Mouse (Mus musculus) left cerebral cortex, postnatal 10 days (tissue): ENCODE data around the gene Defb6. TPM values are rescaled to one million over a fixed set of nuclear protein-coding genes. Genes with fewer than 3 reads are reported as not detected.

ENCODE experiments used
- DNase-seq, 2 experiments: peaks; one replicate each; pipeline ENCODE4 v3.0.0; 2021 to 2022; ENCODE audit warnings: low spot score in 2 of 2, mixed read lengths in 1 of 2; ENCODE audit errors: extremely low spot score in 1 of 2
- intact Hi-C: fragments of 180-260 bp; cut with DNase I; formaldehyde crosslinking; loops from one replicate; pipeline ENCODE4 v1.15.1; 2025
- total RNA-seq, 2 experiments: library from RNA; stranded (reverse); gene quantifications; 2 replicates each; pipeline ENCODE4 v1.2.3; 2021

The Defb6 gene
- total RNA-seq: not detected

DNA sequence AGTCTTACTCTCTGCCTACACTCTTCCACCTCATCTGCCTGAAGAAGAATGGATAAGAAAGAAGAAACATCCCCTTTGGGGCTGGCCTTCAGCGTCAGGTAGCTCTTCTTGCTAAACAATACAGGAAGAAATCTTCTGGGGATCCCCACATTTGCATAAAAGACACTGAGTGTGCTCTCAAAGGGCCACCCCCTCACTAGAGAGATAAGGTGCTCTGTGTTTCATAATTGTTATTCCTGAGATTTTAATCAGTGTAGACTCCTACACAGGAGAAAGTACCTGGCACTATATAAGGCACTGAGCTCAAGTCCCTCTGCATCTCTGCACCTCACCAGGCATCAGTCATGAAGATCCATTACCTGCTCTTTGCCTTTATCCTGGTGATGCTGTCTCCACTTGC, at the start of gene Defb6:
Defb6 (plus strand) TSS at position 318 of the 400 bp plus-strand sequence.
- intact Hi-C loops: no loop called here
- DNase-seq: no peak

DNA sequence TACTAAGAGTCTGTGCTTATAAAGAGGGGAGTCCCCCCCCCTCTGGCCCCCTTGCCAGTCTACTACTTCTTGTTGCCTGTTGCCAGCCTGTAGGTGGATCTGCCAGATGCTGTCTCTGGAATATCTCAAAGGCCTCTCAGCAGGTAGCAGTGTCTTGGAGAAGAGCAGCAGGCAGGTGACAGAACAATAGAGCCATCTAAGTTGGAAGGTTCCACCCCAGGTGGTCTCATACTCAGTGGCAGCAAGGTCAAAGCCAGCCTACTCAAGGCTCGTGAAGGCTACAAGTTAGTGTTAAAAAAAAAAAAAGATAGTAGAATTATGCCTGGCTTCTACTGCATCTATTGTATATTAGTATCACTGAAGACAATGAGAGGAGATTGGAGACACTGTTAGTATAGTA, 12.8 kb downstream of the Defb6 start:
- no peak for DNase-seq
- intact Hi-C loops: no loop called here

DNA sequence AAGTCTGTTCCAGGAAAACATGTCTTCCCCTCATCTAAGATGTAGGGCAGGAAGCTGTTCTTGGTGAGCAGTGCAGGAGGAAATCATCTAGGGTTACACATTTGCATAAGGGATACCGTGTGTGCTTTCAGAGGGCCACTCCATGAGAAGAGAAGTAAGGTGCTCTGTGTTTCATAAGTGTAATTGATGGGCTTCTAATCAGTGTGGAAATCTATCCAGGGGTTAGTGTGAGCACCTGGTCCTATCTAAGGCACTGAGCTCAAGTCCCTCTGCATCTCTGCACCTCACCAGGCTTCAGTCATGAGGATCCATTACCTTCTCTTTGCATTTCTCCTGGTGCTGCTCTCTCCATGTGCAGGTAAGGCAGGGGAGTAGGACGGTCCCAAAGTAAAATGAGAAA, 14.3 kb downstream of the Defb6 start, which contains the start of gene Defb46:
Defb46 (plus strand) TSS at position 301 of the 400 bp plus-strand sequence.
- intact Hi-C loops: no loop called here
- no peak for DNase-seq

DNA sequence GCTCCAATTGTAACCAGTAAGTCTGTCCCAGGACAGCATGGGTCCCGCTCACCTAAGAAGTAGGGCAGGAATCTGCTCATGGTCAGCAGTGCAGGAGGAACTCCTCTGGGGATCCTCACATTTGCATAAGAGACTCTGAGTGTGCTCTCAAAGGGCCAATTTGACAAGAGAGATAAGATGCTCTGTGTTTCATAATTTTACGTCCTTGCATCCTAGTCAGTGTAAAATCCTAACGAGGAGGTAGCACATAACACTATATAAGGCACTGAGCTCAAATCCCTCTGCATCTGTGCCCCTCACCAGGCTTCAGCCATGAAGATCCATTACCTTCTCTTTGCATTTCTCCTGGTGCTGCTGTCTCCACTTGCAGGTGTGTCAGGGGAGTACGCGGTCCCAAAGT, 22.0 kb downstream of the Defb6 start, which contains the start of gene Defb5:
Defb5 (plus strand) TSS at position 301 of the 400 bp plus-strand sequence.
- intact Hi-C loops: no loop called here

DNA sequence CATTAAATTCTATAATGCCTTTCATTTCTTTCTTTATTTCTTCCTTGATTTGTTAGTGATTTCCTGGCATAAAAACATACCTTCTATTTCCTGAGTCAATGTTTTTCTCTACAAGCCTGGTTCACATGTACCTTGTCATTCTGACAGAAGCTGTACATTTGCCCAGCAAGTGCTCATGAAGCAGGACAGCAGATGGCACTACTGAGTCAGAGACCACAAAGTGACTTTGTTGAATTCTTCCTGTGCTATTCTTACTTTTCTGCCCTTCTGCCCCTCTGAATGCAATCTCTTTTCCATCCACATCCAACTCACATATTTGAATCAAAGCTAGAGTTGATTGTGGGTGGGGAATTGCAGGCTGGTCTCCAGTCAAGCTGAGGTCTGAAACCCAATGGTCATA, 32.9 kb downstream of the Defb6 start:
- intact Hi-C loops: no loop called here
- no peak for DNase-seq

More for the DNA sequence above, 22.0 kb downstream of the Defb6 start, which contains the start of gene Defb5:
- DNase-seq: no peak

DNA sequence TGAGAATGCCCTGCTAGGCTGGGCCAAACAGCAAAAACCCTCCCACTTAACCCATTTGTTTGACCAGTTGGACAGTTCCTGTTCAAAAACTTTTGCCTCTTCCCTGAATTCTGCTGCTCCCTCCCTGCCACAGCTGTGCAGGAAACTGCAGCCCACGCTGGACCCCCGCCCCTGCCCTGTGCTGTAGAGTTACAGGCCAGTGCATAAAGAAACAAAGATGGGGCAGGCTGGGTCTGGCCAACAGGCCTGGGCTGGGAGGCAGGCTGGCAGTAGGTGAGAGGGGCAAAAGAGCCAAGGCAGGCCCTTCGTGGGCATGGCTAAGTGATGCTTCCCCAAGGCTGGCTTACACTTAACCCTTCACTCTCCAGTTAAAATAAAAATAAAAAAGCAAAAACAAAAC, 34.4 kb downstream of the Defb6 start:
- intact Hi-C loops: no loop called here

More for the DNA sequence above, 34.4 kb downstream of the Defb6 start:
- no peak for DNase-seq

Other genes starting within 250 kb of the Defb6 start
- not detected for gene Defb40, start 247.2 kb upstream of the Defb6 start, total RNA-seq
- not detected for gene Defb37, start 234.4 kb upstream of the Defb6 start, total RNA-seq
- not detected for gene Defb38, start 198.9 kb upstream of the Defb6 start, total RNA-seq
- not detected for gene Defb39, start 160.7 kb upstream of the Defb6 start, total RNA-seq
- not detected for gene Defb12, start 110.6 kb upstream of the Defb6 start, total RNA-seq
- gene Defb34, start 101.7 kb upstream of the Defb6 start, total RNA-seq: not detected
- gene Gm45826, start 84.7 kb upstream of the Defb6 start, total RNA-seq: not detected
- gene Defb14, start 31.1 kb upstream of the Defb6 start, total RNA-seq: not detected
- not detected for gene Defb4, start 26.8 kb upstream of the Defb6 start, total RNA-seq
- not detected for gene Defb46, start 14.4 kb downstream of the Defb6 start, total RNA-seq
- gene Defb5, start 22.1 kb downstream of the Defb6 start, total RNA-seq: not detected
- not detected for gene Defb3, start 67.9 kb downstream of the Defb6 start, total RNA-seq
- gene Defb8, start 222.1 kb downstream of the Defb6 start, total RNA-seq: not detected